Mouse (Mus musculus): ENCODE measurements around the gene Frem1. TPM values are rescaled to one million over a fixed set of nuclear protein-coding genes. Genes with fewer than 3 reads are reported as not detected.

Gene Frem1
- polyA plus RNA-seq, 1 experiment from 2014 or later, result 18.7 TPM

DNA sequence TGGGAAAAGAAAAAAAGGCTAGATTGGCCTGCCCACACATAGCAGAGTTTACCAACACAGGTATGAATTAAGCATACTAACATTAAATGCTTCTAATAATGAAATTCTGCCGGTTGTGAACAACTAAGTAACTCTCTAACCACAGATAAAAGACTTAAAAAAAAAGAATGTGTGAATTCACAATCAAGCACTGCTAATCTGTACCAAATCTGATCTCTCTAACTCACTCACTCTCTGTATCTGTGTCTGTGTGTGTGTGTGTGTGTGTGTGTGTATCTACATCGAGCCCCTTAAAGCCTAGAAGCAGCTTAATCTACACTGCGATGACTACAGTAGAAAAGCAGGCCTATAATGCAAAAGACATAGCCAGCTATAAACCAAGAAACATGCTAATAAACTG, 195.2 kb downstream of the Frem1 start:
- no peak for TF ChIP-seq CTCF (IDR thresholded peaks at IDR 0.05; ENCODE audit: low read depth)
- no peak for ATAC-seq (replicated peaks; ENCODE audit: low FRiP score, low read depth)
- H3K27ac ChIP-seq, result no peak overlapping the region
- H3K4me1 ChIP-seq (replicated peaks; ENCODE audit: insufficient read depth, low read length), result no peaks in the 10 kb centered on the region
- no peak overlapping the region for H3K4me3 ChIP-seq (replicated peaks; ENCODE audit: low read depth, low read length)
- H3K4me2 ChIP-seq (ENCODE audit: low read length), result no peak overlapping the region
- no peak for DNase-seq (ENCODE audit: low spot score)
- 92% methylated on average over 3 of the region's 3 CpGs for WGBS
- no peaks in the 10 kb centered on the region for H3K9me3 ChIP-seq (replicated peaks; ENCODE audit: low read length)
- H3K9ac ChIP-seq (ENCODE audit: low read depth, low read length), result no peak overlapping the region
- no peaks in the 10 kb centered on the region for H3K27me3 ChIP-seq (ENCODE audit: insufficient read depth, low read length)
- H3K36me3 ChIP-seq (ENCODE audit: insufficient read depth, low read length), result peaks cover 5% of the 10 kb centered on the region; the same call in 1 of the 2 replicates

DNA sequence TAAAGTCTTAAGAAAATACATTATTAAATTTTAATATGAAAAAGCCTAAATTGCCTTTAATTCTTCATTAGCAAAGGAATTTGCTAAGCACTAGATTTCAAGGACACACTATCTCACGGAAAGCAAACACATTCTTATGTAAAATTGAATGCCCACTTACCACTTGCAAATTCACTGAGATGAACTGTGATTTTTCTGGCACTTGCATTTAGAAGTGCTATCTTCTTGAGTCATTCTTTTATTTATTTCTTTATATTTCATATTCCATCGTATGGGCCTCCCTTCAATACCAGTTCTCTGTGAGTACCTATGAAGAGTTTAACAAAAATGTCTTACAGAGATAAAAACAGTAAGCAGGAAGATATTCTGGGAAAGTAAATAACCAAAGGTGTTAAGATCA, 198.3 kb downstream of the Frem1 start:
- no peaks in the 10 kb centered on the region for H3K9me3 ChIP-seq (replicated peaks; ENCODE audit: low read length)
- peaks cover 5% of the 10 kb centered on the region; the same call in 1 of the 2 replicates for H3K36me3 ChIP-seq (ENCODE audit: insufficient read depth, low read length)
- ATAC-seq (replicated peaks; ENCODE audit: low FRiP score, low read depth), result no peak
- no peak overlapping the region for H3K4me3 ChIP-seq (replicated peaks; ENCODE audit: low read depth, low read length)
- H3K4me1 ChIP-seq (replicated peaks; ENCODE audit: insufficient read depth, low read length), result no peaks in the 10 kb centered on the region
- H3K27me3 ChIP-seq (ENCODE audit: insufficient read depth, low read length), result no peaks in the 10 kb centered on the region
- no peak overlapping the region for H3K9ac ChIP-seq (ENCODE audit: low read depth, low read length)
- no peak overlapping the region for H3K4me2 ChIP-seq (ENCODE audit: low read length)
- DNase-seq (ENCODE audit: low spot score), result no peak
- no peak for TF ChIP-seq CTCF (IDR thresholded peaks at IDR 0.05; ENCODE audit: low read depth)
- H3K27ac ChIP-seq, result no peak overlapping the region
- WGBS, result 90% methylated on average over 2 of the region's 2 CpGs

DNA sequence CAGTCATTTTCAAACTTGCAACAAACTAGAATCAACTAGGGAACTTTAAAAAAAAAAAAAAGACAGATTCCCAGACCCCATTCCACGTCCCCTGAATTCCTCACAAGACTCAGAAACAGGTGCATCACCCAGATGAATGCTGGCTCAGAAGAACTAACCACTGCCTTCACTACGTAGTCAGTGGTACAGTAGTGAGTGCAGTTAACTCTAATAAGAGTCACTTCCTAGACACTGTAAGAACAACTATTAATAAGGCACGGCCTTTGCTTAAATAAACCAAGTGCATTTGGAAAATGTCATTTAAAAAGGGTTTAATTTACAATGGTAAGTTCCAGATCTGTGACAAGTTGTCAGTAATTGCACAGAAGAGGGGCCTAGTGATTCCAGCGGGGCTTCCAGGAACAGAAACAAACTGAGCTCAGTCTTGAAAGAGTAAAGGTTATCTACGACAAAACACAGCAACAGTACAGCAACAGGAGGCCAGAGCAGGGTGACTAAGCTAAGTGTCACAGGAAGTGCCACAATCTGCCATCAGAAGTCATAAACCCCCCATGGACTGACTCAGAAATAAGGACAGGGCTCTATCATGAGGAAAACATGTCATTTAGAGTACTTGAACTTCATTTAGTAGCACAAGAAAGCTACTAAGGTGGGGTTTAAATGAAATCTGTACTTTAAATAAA, 203.4 kb downstream of the Frem1 start:
- Histone ChIP-seq H3K27ac (no peak overlapping the region), H3K4me2 (ENCODE audit: low read length) (no peak overlapping the region), H3K27me3 (ENCODE audit: insufficient read depth, low read length) (no peaks in the 10 kb centered on the region), H3K4me1 (replicated peaks; ENCODE audit: insufficient read depth, low read length) (no peaks in the 10 kb centered on the region), H3K36me3 (ENCODE audit: insufficient read depth, low read length) (peaks cover 8% of the 10 kb centered on the region; the same call in 1 of the 2 replicates), H3K4me3 (replicated peaks; ENCODE audit: low read depth, low read length) (no peak overlapping the region), H3K9me3 (replicated peaks; ENCODE audit: low read length) (no peaks in the 10 kb centered on the region), H3K9ac (ENCODE audit: low read depth, low read length) (no peak overlapping the region)
- 57% methylated on average over 5 of the region's 5 CpGs for WGBS
- no peak for TF ChIP-seq CTCF (IDR thresholded peaks at IDR 0.05; ENCODE audit: low read depth)
- DNase-seq (ENCODE audit: low spot score), result no peak
- no peak for ATAC-seq (replicated peaks; ENCODE audit: low FRiP score, low read depth)

Other genes with a start within 250 kb of the Frem1 start
- gene Zdhhc21, start 192.4 kb downstream of the Frem1 start, polyA plus RNA-seq (2015; fragmentation: Nextera tagmentation; extraction: Ambion mirVana), result 8.5 and 9.9 TPM in 2 replicates
- gene Cer1, start 167.2 kb downstream of the Frem1 start, polyA plus RNA-seq (2015; fragmentation: Nextera tagmentation; extraction: Ambion mirVana), result not detected in 2 replicates

Measured in kidney, postnatal 0 days (tissue).